Mouse (Mus musculus): ENCODE results near the gene Lifr. TPM values are rescaled to one million over a fixed set of nuclear protein-coding genes. Genes with fewer than 3 reads are reported as not detected.

The Lifr gene
- polyA plus RNA-seq (2017; shearing (Covaris generic)) = under 1 TPM in 1 of 2 experiments, not detected in 1; 0.09 TPM

- ATAC-seq = no peak
Observed at GRCm38 (mm10) chr15:7090211-7090765, at the start of gene Lifr. Lifr (plus strand) TSS chr15:7090614.

- no peak for ATAC-seq
Observed at GRCm38 (mm10) chr15:7044081-7044749, 46.2 kb upstream of the Lifr start.

- ATAC-seq = no peak
Observed at GRCm38 (mm10) chr15:7045056-7045455, 45.4 kb upstream of the Lifr start.

- no peak for ATAC-seq
Observed at GRCm38 (mm10) chr15:7047931-7048330, 42.5 kb upstream of the Lifr start.

GRCm38 (mm10) chr15:7048916-7049315 is 41.5 kb upstream of the Lifr start:
- no peak for ATAC-seq

- ATAC-seq = no peak
Observed at GRCm38 (mm10) chr15:7051666-7052065, 38.7 kb upstream of the Lifr start.

GRCm38 (mm10) chr15:7052117-7052516 is 38.3 kb upstream of the Lifr start:
- no peak for ATAC-seq

GRCm38 (mm10) chr15:7056851-7057250 is 33.6 kb upstream of the Lifr start:
- no peak for ATAC-seq

GRCm38 (mm10) chr15:7060522-7060921 is 29.9 kb upstream of the Lifr start:
- no peak for ATAC-seq

- ATAC-seq = no peak
Observed at GRCm38 (mm10) chr15:7061995-7062697, 28.3 kb upstream of the Lifr start.

- no peak for ATAC-seq
Observed at GRCm38 (mm10) chr15:7062698-7063009, 27.8 kb upstream of the Lifr start.

GRCm38 (mm10) chr15:7063521-7064240 is 26.7 kb upstream of the Lifr start:
- no peak for ATAC-seq

- no peak for ATAC-seq
Observed at GRCm38 (mm10) chr15:7064992-7065523, 25.4 kb upstream of the Lifr start.

- no peak for ATAC-seq
Observed at GRCm38 (mm10) chr15:7065624-7066023, 24.8 kb upstream of the Lifr start.

GRCm38 (mm10) chr15:7066752-7067151 is 23.7 kb upstream of the Lifr start:
- no peak for ATAC-seq

GRCm38 (mm10) chr15:7069374-7069773 is 21.0 kb upstream of the Lifr start:
- ATAC-seq = no peak

GRCm38 (mm10) chr15:7070199-7070794 is 20.1 kb upstream of the Lifr start:
- no peak for ATAC-seq

- ATAC-seq = no peak
Observed at GRCm38 (mm10) chr15:7073269-7073668, 17.1 kb upstream of the Lifr start.

- ATAC-seq = no peak
Observed at GRCm38 (mm10) chr15:7075185-7075584, 15.2 kb upstream of the Lifr start.

GRCm38 (mm10) chr15:7078356-7078755 is 12.1 kb upstream of the Lifr start:
- ATAC-seq = no peak

GRCm38 (mm10) chr15:7079631-7080337 is 10.6 kb upstream of the Lifr start:
- ATAC-seq = no peak

Measured in activated CD4-positive, CD25-positive, alpha-beta regulatory T cell, adult 4 months (primary cell).